Mouse (Mus musculus) embryonic fibroblast, embryonic 13.5 days (primary cell): ENCODE results near the gene 4930469K13Rik.

Source experiments
- CTCF ChIP-seq: IDR thresholded peaks from 2 replicates; pipeline ENCODE4 v1.5.1; 2011; ENCODE audit warnings: mild to moderate bottlenecking, control low read depth, low read length, moderate library complexity, borderline replicate concordance; ENCODE audit not compliant: insufficient read depth
- POLR2A ChIP-seq: IDR thresholded peaks from 2 replicates; pipeline ENCODE4 v1.6.1; 2011; ENCODE audit warnings: low read depth, mild to moderate bottlenecking, control low read depth, low read length, moderate library complexity

DNA sequence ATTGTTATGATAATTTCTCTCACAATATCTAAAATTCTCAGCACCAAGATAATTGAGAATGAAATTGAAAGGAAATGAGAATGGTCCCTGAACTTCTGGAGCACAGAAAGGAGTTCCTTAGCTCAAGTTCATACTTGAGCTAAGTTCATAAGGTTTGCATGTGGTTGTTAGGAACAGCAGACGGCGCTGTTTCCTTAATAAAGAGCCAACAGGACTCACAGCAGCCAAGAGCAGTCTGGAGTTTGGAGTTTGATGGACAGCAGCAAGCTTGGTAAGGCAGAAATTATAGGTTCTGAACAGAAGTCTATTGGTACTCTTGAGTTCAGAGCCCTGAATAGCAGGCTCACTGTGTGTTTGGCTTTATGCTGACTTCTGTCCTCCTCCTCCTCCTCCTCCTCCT lies 24.8 kb upstream of the 4930469K13Rik start:
- TF ChIP-seq CTCF (no peak), POLR2A (no peak)
